Mouse (Mus musculus): ENCODE results near the gene Cap2.

The Cap2 gene

DNA sequence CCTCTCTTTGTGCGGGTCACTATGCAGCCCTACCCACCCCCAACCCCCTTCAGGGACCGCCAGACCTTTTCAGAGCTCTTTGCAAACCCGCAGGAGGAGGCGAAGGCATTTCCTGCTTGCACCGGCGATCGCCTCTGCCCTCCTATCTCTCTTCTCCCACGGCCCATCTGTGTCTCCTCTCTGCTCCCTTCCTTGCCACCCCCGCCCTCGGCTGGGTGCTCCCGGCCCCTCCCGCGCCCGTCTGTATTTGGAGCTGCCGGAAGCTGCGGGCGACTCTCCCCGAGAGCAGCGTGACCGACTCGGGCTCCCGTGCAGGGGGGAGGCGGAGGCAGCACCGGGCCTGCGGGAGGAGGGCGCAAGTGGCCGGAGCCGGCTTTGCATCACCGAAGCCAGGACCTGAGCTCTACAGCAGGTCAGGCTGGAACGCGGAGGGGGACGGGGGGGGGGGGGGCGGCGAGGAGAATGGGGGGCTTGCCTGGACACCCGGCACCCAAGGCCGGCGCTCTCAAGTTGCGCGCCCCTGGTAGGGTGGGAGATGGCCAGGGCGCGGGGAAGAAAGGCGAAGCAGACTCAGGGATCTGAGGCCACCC lies at the start of gene Cap2:
Gene Cap2, plus strand, starts transcription at position 49 of the 590 bp plus-strand sequence.
- DNase-seq = peak; percentile 90

DNA sequence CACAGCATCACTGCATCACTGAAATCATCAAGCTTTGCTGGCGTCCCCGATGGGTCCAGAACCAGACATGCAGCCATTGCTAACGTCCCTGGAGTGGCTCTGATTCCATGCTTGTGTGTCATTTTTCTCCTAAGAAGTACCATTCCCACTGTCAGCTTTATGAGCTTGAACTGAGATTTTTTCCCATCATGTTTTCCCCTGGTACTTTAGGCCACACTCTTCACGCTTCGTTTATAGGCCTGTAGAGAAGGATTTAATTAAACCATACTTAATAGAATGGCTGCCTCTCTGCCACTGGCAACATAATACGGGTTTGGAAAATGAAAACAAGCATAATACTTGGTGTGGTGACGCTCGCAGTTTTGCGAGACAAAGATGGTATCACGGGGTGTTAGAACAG lies 42.1 kb upstream of the Cap2 start:
- no peak for DNase-seq

DNA sequence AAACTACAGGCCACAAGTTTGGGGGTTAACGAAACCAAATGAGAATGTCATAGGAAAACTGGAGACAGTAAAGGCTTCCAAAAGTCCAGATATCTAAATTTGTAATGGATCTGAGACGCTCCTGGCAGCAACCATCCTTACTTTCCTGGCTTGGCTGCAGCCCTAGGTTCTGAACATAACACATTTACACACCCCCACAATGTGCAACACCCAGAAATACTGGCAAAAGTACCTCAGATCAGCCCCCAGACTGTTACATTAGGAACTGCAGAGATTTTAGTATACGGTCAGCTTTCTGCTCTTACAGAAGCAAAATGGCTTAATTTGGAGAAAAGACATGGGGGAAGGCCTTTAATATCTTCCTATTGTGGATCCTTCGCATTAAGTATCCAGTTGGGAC lies 39.4 kb upstream of the Cap2 start:
- DNase-seq = no peak

DNA sequence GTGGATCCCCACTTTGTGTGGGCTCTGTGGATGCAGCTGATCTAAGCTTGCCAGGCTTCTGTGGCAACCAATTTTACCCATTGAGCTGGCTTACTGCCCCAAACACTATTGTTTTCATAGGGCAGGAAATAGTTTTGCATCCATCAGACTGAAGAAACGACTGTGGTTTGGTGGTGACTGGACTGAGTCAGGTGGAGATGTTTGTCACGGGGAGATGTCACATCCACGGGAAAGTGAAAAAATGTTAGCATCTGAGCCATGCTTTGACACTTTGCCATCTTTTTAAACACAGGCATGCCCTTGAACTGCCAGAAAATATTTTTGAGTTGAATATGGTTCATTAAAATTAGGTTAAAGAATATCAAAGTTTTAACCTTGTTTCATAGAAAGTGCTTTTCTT lies 37.9 kb upstream of the Cap2 start:
- no peak for DNase-seq

DNA sequence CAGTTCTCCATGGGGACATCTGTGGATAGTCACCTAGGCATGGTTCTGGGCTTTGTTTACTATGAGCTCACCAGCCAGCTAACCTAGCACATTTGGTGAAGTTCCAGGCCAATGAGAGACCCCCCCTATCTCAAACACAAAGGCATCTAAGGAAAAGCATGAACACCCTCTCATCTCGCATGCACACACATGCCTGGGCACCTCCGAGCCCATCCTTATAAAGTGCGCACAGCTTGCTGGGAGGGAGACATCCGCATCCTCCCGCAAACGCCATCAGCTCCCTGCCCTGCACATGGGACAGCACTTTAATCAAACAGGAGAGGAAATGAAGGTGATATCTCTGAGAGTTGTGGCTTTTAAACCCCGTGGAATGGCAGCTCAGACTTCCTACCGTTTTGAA lies 33.4 kb upstream of the Cap2 start:
- no peak for DNase-seq

DNA sequence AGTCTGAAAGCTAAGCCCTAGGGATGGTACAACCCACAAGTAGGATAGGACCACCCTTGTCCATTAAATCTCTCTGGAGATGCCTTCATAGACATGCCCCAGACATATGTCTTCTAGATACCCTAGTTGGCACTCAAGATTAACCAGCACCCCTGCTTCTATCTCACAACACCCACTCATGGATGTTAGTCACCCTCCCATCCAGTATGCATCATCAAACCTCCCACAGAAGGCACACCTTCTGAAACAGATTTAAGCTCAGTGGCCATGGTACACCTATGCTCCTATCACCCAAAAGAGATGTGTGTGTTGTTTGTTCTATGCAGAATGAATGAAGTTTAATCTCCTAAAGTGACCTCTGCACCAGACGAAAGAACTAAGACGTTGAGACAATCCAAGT lies 32.1 kb upstream of the Cap2 start:
- DNase-seq = no peak

DNA sequence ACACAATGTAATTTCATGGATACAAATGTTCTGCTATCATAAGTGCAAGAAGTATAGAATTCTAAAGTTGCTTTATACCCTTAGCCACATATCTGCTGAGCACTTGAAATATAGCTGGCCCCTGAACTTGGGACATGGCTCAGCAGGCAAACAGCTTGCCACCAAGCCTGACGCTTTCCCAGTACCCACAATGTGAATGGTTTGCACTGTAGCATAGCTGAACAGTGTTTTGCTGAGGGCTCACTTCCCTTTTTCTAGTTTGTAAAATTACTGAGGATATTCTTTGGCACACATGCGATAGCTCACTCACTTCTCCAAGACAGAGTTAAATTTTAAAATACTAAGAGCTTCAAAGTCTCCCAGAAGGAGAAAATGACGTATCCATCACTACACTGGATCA lies 20.4 kb upstream of the Cap2 start:
- no peak for DNase-seq

DNA sequence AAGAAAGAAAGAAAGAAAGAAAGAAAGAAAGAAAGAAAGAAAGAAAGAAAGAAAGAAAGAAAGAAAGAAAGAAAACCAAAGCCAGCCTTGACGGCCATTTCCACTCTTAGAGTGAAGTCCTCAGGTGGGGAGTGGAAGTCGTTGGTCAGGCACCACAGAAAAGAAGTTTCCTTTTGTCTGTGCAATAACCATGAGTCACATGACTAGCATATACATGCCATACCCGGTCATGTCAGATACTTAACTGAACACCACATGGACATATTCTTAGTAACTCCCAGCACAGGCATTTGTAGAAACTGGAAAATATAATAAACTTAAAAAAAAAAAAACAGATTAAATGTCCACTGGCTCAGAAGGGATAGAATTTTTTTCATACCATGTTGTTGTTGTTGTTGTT lies 16.0 kb upstream of the Cap2 start:
- DNase-seq = no peak

DNA sequence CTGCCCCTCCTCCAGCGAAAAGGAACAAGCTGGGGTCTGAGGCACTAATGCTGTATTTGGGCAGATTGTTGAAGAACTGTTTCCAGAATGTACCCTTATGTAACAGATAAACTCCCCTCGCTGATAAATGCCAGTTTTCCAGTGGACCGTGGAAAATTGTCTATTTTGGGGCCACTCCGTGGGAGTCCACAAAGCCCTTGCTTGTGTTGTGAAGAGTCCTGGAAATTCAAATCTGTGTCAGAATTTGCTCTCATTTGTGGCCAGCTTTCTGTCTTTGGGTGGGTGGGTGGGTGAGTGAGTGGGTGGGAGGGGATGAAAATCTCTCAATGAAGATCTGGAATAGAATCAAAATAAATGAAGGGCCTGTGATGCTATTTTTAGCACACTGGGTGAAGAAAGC lies 13.5 kb upstream of the Cap2 start:
- DNase-seq = no peak

DNA sequence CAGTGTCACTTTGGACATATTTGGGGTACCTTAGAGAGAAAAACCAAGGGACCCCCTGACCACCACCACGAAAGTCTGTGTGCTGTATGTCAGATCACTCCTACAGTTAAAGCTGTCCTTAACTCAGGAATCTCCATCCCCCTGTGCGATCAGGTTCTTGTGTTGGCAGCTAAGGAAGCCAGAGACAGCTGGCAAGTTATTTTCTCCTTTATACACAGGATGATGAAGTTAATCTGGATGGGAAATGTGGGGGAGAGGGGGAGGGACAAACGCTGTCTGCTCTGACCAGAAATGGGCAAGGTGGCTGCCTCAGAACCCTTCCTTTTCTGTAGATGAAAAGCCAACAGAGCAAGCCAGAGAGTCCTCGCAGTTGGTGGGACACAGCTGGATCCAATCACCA lies 11.0 kb upstream of the Cap2 start:
- DNase-seq = no peak

DNA sequence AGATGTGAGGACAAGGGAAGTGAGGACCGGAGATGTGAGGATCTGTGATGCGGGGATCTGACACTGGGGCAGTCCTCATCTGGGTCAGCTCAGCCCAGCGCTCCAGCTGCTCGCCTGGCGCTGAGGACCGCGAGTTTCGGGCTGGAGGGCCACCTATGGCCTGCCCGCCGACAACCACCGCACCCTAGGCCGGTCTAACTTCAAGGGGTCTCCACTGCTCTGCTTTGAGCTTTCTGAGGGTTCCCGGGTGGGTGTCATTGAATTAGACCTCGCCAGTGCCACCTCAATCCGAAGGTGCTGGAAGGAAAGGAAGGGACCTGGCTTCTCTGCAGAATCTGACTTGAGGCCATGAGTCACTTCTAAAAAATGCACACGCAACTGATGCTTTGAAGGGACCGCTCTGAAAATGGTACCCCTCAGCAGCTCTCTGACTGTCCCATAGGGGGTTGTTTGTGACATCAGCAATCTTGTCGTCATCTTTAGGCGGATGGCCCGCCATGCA lies 793 bp downstream of the Cap2 start:
- DNase-seq = peak; percentile 41

DNA sequence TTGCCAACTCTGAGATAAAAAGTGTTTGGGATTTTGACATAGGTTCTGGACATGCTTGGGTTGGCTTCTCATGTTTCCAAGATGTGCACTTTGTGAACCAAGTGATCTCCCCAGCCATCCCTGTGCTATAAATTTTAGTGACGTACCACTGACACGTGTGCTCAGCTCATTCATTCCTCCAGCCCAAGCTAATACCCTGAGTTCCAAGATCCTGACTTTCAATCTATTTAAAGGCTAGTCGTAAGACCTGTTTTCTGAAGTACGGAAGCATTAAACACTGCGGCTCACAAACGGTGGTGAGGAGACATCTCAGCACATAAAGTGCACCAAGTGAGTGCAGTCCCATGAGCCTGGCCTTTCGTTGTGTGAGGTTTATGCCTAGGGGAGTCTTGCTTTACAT lies 6.3 kb downstream of the Cap2 start:
- DNase-seq = no peak

DNA sequence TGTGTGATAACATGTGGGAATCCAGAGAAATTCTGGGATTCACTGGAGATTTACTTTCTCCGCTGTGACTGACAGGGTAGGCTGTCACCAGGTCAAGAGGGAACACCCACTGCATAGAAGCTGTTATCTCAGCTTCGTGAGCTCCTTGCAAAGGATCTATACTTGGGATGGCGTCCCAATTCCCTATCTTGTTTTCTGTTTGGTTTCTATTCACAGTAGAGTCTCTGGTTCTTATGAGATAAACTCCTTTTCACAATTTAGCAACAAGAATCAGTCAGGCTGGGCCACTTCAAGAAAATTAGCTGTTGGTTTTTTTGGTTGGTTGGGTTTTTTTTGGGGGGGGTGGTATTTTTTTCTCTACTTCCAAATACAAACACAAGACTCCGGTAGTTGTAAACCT lies 7.2 kb downstream of the Cap2 start:
- no peak for DNase-seq

DNA sequence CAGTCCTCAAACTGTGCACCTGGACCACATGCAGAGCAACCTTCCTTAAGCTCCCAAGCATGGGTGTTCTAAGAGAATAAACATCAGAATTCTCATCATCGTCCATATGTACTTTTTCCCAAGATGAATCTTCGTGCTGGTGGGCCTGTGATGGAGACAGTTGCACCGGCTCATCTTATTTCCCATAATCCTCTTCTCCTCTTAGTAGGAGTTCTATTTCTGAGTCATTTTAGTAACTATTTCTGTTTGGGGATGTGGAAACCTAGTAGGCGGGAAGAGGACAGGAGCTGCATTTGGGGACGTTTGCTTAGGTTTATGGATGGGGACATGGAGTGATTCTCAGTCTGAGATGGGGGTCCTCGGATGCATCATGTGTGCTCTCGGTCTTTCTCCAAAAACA lies 8.8 kb downstream of the Cap2 start:
- DNase-seq = no peak

DNA sequence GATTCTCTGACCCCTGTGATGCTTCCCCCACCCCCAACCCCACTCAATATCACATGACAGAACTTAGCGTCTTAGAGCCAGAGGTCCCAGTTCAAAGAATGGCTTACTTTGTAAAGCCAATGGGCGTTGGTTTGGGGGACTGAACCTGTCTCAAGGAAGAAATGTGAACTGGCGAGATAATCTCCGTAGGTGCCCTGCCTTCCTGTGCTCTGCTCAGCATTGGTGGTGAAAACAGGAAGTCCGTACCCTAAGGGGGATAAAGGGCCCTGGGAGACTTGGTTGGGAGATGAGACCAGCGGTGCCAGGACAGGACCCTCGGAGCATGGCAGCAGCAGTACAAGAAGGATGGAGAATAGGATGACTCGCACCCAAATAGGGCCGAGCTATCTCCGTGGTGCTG lies 12.8 kb downstream of the Cap2 start:
- no peak for DNase-seq

DNA sequence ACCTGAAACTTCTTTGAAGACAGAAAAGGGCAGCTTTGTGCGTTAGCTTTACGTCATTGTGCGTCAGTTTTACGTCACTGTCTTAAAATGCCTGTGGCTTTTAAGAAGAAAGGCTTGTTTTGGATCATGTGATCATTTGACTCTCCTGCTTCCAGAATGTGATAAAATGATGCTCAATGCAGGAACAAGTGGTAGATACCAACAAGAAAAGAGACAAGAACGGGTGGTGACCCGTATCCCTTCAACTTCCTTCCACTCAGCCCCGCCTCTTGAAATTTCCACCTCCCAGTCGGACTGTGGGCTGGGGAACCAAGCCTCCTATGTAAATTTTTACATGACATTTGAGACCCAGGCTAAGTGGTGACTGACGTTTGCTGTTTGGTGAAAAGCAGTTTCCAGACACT lies 13.5 kb downstream of the Cap2 start:
- no peak for DNase-seq

DNA sequence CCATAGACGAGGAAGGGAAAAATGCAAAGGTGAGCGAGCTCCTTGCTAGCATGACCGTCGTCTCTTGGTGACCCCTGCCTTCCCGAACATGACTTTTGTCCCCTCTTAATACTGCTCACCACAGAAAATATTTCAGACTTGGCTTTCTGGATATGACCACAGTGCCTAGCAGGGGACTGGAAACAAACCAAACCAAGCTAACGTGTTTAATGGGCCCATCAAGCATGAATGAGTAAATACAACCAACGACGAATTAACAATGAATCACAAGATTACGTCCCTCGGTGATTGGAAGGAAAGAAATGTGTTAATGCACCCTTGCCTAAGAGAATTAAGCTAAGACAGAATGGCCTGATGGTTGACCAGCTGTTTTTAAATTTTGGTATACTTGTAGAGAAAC lies 13.9 kb downstream of the Cap2 start:
- DNase-seq = no peak

DNA sequence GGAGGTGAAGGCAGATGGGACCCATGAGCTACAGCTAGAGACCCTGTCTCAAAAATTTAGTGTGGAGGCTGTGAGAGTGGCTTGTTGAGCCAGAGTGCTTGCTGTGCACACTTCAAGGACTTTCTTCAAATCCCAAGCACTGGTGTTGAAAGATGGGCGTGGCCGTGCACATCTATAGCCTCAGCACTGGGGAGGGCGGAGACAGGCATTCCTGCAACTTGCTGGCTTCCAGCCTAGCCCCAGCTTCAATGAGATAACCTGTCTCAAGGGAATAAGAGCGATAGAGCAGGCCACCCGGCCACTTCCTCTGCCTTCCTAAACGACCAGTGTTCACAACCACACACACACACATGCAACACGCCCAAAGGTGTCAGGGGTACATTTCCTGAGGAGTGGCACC lies 14.5 kb downstream of the Cap2 start:
- DNase-seq = no peak

DNA sequence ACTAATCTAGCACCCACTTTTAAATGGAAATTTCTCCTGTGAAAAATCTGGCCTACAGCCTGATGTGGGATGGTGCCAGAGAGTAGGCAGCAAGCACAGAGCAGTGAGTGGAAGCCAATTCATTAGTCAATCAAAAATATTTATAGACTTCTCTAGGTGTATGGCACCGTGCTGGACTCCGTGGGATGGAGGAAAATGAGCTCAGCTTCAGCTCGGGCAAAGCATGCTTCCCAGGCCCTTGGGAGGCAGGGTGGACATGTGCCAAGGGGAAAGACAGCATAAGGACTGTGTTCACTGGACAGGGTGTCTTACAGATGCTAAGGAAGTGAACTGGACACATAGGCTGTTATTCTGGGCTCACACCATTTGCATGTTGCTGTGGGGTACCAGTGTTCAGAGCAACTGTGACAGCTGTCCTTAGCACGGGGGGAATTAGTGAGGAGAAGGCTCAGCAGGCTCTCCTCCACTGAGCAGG lies 15.6 kb downstream of the Cap2 start:
- DNase-seq = peak; percentile 53

DNA sequence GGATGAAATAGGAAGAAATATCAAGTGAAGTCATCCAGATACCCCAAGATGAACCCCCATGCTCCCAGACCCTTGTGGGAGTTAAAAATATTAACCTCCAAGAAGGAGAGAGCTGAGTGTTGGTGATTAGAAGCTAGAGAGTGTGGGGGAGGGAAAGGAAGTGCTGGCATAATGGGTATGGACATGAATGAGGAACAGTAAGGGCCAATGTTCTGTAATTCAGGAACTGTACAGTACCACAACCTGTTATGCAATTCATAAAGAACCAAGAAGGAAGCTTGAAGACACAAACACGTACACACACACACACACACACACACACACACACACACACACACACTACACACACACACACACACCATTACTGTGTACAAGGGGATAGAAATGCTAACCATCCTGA lies 19.8 kb downstream of the Cap2 start:
- DNase-seq = no peak

DNA sequence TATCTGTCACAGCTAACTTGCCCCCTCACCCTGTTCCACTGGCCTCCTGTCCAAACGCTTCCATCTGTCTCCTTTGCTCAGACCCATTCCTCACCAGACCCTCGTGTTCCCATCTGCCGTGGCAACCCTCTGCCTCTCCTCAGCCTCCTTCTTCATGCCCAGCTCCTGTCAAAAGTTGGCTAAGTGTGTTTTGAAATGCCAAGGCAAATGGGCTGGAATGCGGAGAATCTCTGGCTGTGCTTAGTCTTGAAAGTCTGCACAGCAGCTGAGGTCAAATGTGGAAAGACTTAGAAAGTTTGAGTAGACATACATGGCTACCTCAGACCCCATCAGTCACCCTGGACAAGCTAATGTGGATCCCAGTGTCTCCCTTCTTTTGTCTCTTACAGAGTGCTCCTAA lies 21.1 kb downstream of the Cap2 start:
- DNase-seq = no peak

DNA sequence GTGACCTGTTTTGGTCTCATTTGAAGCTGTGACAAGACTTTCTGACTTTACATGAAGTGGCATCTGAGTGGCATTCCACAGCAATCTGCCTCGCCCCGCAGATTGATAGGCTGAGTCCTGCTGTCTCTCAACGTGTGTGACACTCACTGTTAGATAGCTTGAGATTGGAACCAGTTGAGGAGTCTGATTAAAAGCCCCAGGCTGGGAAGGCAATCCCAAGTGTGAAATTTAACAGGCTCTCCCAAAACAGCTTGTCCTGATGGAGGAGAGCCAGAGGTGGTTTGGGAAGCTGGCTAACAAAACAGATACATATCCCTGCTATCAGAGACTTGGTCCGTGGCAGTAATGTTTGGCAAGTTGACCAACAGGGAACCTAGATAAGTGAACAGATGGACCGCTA lies 21.6 kb downstream of the Cap2 start:
- no peak for DNase-seq

DNA sequence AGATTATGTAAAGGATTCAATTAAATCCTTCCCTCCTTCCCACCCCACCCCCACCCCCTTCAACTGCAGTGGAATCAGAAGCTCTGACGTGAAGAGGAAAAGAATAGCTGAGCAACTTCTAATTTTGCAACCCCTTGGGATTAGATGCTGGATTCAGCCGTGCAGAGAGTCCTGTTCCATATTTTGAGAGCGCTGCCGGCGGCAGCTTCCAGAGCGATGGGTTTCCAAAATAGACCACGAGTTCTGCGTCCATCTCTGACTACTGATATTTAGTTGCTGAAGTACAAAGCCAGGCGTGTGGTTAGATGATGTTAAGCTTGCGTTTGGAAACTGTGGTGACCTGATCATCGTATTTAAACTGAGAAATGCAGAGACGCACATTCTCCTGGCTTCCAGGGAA lies 22.1 kb downstream of the Cap2 start:
- no peak for DNase-seq

DNA sequence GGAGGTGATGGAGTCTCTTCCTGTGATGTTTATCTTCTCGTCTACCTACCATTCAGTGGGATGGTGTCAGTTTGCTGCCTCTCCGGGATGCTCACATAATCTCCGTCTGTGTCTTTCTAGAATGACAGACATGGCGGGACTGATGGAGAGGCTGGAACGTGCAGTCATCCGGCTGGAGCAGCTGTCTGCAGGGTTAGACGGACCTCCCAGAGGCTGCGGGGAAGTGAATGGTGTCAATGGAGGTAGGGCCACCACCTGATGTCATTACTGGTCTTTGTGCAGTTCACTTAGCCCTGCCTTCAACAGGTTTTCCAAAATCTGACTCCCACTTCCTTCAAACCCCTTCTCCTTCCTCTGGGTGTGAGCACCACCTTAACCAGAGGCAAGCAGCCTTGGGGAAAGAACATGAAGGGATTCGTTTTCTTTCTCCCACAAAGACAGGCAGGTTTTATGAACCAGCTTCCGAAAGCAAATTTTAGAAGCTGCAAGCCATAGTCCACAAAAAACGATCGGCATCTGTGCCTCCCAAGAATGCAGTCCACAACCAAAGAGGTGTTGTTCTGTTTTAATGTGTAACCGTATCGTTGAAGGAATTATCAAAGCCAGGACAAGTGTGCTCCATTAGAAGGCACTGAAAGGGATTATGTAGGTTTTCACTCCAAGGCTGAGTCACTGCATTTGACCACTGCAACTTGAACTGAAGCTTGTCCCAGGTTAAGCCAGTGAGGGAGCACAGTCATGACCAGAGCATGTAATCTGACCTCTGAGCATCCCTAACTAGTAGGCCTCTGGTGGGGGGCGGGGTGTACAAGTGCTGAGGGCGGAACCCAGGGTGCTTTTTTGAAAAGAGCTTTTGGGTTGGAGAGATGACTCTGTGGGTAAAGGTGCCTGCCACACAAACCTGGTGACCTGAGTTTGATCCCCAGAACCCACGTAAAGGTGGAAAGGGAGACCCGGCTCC lies 23.9 kb downstream of the Cap2 start:
- no peak for DNase-seq

All from cerebellum, adult 11-12 months (tissue).